Mouse (Mus musculus) kidney, postnatal 36 days (tissue): ENCODE measurements around the gene Taf6l.
A peak's percentile ranks its signal among the peaks of the same experiment; 100 is the strongest.

ENCODE experiments used
- DNase-seq, 2 experiments: peaks; one replicate each; pipeline ENCODE4 v3.0.0; 2021 to 2022; ENCODE audit warnings: mixed read lengths in 2 of 2

Taf6l gene

GRCm38 (mm10) chr19:8786008-8786781, at the start of gene Taf6l:
Taf6l (minus strand) TSS chr19:8786417.
- DNase-seq, result peak; percentile 96 to 98

- DNase-seq, result no peak
Observed at GRCm38 (mm10) chr19:8832971-8833370, 46.8 kb upstream of the Taf6l start.

GRCm38 (mm10) chr19:8831262-8831661, 45.0 kb upstream of the Taf6l start:
- no peak for DNase-seq

- no peak for DNase-seq
Observed at GRCm38 (mm10) chr19:8830664-8831063, 44.4 kb upstream of the Taf6l start.

- DNase-seq, result no peak
Observed at GRCm38 (mm10) chr19:8829660-8830059, 43.4 kb upstream of the Taf6l start, which contains the start of gene AC129217.1. AC129217.1 (plus strand) TSS chr19:8829773.

- no peak for DNase-seq
Observed at GRCm38 (mm10) chr19:8822696-8823095, 36.5 kb upstream of the Taf6l start.

- DNase-seq, result peak; percentile 40 to 70
Observed at GRCm38 (mm10) chr19:8821146-8821545, 34.9 kb upstream of the Taf6l start.

GRCm38 (mm10) chr19:8820424-8820956, 34.3 kb upstream of the Taf6l start:
- no peak for DNase-seq

GRCm38 (mm10) chr19:8819596-8820423, 33.6 kb upstream of the Taf6l start, which contains the start of gene Hnrnpul2:
Hnrnpul2 (plus strand) TSS chr19:8820010.
- peak; percentile 99 for DNase-seq

- DNase-seq, result peak; percentile 98 to 99
Observed at GRCm38 (mm10) chr19:8818801-8819595, 32.8 kb upstream of the Taf6l start, which contains the start of gene Ttc9c. Ttc9c (minus strand) TSS chr19:8819333.

- DNase-seq, result no peak
Observed at GRCm38 (mm10) chr19:8818301-8818798, 32.1 kb upstream of the Taf6l start.

GRCm38 (mm10) chr19:8817001-8817400, 30.8 kb upstream of the Taf6l start:
- DNase-seq, result no peak

GRCm38 (mm10) chr19:8815812-8816211, 29.6 kb upstream of the Taf6l start:
- DNase-seq, result peak; percentile 53 to 61

GRCm38 (mm10) chr19:8806810-8807209, 20.6 kb upstream of the Taf6l start:
- no peak for DNase-seq

GRCm38 (mm10) chr19:8803879-8804660, 17.9 kb upstream of the Taf6l start:
- no peak for DNase-seq

GRCm38 (mm10) chr19:8803204-8803780, 17.1 kb upstream of the Taf6l start:
- DNase-seq, result no peak

GRCm38 (mm10) chr19:8802130-8802821, 16.1 kb upstream of the Taf6l start, which contains the start of gene Zbtb3:
Zbtb3 (plus strand) TSS chr19:8802555.
- DNase-seq, result peak; percentile 94 to 99

- no peak for DNase-seq
Observed at GRCm38 (mm10) chr19:8798947-8799315, 12.7 kb upstream of the Taf6l start.

- peak; percentile 95 for DNase-seq
Observed at GRCm38 (mm10) chr19:8798264-8798946, 12.2 kb upstream of the Taf6l start, which contains the start of gene Polr2g. Polr2g (minus strand) TSS chr19:8798577.

- DNase-seq, result no peak
Observed at GRCm38 (mm10) chr19:8790171-8790570, 4.0 kb upstream of the Taf6l start.
